Mouse (Mus musculus): ENCODE measurements around the gene Ccnf.
A peak's percentile ranks its signal among the peaks of the same experiment; 100 is the strongest.

Ccnf gene

GRCm38 (mm10) chr17:24201092-24201491 lies 50.2 kb downstream of the Ccnf start:
- no peak for DNase-seq (ENCODE audit: low spot score)

DNA sequence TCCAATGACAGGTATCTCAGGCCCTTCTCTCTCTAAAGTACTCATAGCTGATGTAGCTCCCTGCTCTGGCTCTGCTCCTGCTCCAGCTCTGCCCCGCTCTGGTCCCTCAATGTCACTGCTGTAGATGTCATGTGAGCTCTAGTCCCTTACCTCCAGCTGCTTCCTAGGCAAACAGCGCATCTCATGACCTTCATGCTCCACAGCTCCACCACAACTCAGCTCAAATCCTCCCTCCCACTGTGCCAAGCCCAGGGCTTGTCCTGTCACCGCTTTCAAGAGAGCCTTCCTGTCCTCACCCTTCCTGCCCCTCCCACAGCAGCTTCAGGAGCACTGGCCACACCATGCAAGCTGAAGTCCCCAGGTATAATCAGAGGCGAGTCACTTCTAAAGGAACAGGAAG lies 51.5 kb downstream of the Ccnf start:
- no peak for DNase-seq (ENCODE audit: low spot score)

DNA sequence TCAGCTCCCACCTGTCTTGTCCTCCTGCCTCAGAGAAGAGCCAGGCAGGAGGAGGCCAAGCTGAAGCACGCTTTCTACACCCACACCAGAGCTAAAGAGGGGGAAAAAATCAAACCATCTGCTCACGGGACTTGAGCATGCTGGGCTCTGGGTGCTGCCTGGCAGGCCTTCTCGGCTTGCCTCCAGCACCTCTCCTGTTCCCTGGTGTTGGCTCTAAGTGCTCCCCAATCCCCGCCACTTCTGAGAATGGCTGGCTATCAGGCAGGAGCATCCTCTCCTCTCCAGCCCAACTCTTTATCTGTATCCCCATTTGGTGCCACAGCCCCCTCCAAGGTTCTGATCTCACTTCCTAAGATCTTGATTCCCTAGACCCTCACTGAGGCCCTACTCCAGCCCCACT lies 52.0 kb downstream of the Ccnf start:
- no peak for DNase-seq (ENCODE audit: low spot score)

GRCm38 (mm10) chr17:24197032-24197824 lies 54.1 kb downstream of the Ccnf start:
- DNase-seq (ENCODE audit: low spot score) = no peak

DNA sequence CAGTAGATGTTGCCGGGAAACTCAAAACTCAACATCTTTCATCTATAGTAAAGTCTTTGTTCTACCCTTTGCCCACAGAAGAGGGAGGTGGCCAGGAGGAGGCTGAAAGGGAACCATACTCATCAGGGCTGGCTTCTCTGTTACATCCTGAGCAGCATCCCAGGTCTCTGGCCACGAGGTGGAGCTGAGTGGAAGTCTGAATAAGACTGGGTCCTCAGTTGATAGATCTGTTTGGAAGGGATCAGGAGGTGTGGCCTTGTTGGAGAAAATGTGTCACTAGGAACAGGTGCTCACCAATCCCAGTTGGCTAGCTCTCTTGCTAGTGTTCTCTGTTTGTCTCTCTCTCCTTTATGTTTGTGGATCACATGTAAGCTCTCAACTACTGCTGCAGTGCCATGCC lies 55.9 kb downstream of the Ccnf start:
- no peak for DNase-seq (ENCODE audit: low spot score)

DNA sequence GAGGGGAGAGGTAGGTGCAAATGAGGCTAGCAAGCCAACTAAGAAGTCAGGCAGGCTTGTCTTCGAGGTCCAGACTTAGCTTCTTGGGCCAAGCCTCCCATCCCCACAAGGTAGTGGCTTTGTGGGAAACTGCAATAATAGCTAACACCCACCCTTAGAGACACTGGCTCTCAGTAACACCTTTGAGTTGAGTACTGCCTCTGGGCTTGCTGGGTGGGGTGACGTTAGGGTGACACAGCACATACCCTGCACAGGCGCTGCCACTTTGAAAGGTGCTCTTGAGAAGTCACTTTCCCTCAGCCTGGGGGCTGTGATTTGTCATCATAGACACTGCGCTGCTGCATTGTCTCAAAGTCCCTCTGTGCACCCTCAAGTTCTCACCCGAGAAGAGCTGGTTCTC lies 57.5 kb downstream of the Ccnf start:
- DNase-seq (ENCODE audit: low spot score) = no peak

GRCm38 (mm10) chr17:24193268-24193667 lies 58.0 kb downstream of the Ccnf start:
- no peak for DNase-seq (ENCODE audit: low spot score)

GRCm38 (mm10) chr17:24192848-24193247 lies 58.4 kb downstream of the Ccnf start:
- DNase-seq (ENCODE audit: low spot score) = no peak

DNA sequence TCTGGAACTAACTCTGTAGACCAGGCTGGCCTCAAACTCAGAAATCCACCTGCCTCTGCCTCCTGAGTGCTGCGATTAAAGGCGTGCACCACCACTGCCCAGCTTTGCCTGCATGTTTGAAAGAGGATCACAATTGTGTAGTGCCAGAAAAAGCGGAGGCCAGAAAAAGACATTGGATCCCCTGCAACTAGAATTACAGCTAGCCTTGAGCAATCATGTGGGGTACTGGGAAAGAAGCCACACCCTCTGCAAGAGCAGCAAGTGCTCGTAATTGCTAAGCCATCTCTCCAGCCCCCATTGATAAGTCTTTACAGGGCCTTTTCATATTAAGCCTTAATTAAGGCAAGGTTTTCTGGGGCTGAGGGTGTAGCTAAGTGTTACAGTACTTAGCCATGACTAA lies 59.8 kb downstream of the Ccnf start:
- no peak for DNase-seq (ENCODE audit: low spot score)

DNA sequence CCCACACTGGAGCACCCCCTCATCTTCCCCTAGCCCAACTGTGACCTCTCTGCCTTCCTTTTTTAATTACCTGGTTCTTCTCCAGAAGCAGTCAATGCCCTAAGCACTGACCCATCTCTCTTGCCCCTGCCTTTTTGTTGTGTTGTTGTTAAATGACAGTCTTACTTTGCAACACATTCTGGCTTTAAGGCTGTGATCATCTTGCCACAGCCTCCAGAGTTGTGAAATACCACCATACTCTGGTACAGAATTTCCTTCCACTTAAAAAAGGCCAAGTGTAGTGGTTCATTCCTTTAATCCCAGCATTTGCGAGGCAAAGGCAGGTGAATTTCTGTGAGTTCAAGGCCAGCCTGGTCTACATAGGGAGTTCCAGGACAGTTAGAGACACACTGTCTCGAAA lies 60.4 kb downstream of the Ccnf start:
- DNase-seq (ENCODE audit: low spot score) = no peak

- DNase-seq (ENCODE audit: low spot score) = no peak
These were observed 77.0 kb downstream of the Ccnf start for GRCm38 (mm10) chr17:24174259-24174658.

DNA sequence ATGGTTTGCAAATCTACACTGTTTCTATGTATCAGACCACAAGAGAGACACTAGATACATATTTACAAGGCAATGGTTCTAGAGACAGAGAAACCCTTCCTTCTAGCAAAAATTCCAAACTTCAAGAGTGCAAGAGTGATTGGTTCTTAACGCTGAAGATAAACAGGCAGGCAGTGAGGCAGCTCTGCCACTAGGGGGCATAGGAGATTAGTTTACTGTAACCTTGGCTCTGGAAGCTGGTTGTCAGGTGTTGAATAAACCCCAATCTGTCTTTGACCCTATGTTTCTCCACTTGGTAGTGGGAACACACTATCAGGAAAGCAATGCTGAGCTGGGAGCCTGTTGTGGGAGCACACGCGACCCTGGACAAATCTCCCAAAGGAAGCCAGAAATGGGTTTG lies 77.9 kb downstream of the Ccnf start:
- peak; percentile 72 for DNase-seq (ENCODE audit: low spot score)

All from T-cell, adult 2 months (primary cell).